Mouse (Mus musculus) embryonic facial prominence, embryonic 14.5 days (tissue): ENCODE measurements at regions not wholly inside any gene's neighbourhood (a gene's known extent, or its start where the extent isn't known, plus 50 kb on each side); places are given as distances from the start of the nearest gene placed in this dataset.

Source experiments
- ATAC-seq: fragments of 200-750 bp; cut with Nextera tagmentation; 2 replicates; pipeline ENCODE4 v1.8.0; 2017; ENCODE audit warnings: low read depth, moderate number of reproducible peaks, moderate TSS enrichment
- DNase-seq: peaks from one replicate; pipeline ENCODE4 v3.0.0-alpha.2; 2015; ENCODE audit warnings: low spot score
- H3K27ac ChIP-seq: fragments of 300-500 bp; sonication (generic); replicated peaks from 2 replicates; pipeline ENCODE4 v1.5.1; 2014; ENCODE audit warnings: low read depth, mild to moderate bottlenecking, low read length, moderate library complexity
- H3K27me3 ChIP-seq: fragments of 300-500 bp; sonication (generic); replicated peaks from 2 replicates; pipeline ENCODE4 v1.6.1; 2014; ENCODE audit warnings: low read length; ENCODE audit not compliant: control insufficient read depth, insufficient read depth
- H3K36me3 ChIP-seq: fragments of 300-500 bp; sonication (generic); 2 replicates; pipeline ENCODE4 v1.6.1; 2014; ENCODE audit warnings: low read length, mixed read lengths; ENCODE audit not compliant: control insufficient read depth, insufficient read depth
- H3K4me1 ChIP-seq: fragments of 300-500 bp; sonication (generic); 2 replicates; pipeline ENCODE4 v1.6.1; 2014; ENCODE audit warnings: antibody characterized with exemption, low read length; ENCODE audit not compliant: control insufficient read depth, insufficient read depth
- H3K4me2 ChIP-seq: fragments of 300-500 bp; sonication (generic); 2 replicates; pipeline ENCODE4 v1.6.1; 2014; ENCODE audit warnings: low read depth, mild to moderate bottlenecking, low read length, moderate library complexity, mixed read lengths
- H3K4me3 ChIP-seq: fragments of 300-500 bp; sonication (generic); 2 replicates; pipeline ENCODE4 v1.5.1; 2014; ENCODE audit warnings: low read depth, mild to moderate bottlenecking, low read length
- H3K9ac ChIP-seq: fragments of 300-500 bp; sonication (generic); 2 replicates; pipeline ENCODE4 v1.6.1; 2014; ENCODE audit warnings: low read depth, mild to moderate bottlenecking, low read length, moderate library complexity, mixed read lengths
- H3K9me3 ChIP-seq: fragments of 300-500 bp; sonication (generic); 2 replicates; pipeline ENCODE4 v1.6.1; 2016; ENCODE audit warnings: low read length; ENCODE audit not compliant: control insufficient read depth
- WGBS: fragments of 180-500 bp; shearing (Covaris S2); extraction: QIAGEN DNeasy Blood & Tissue Kit; methylation state at CpG from one replicate; pipeline ENCODE4 v1.1.7; 2014; 5-methylcytosine and 5-hydroxymethylcytosine counted together

GRCm38 (mm10) chr4:11903861-11904260, 77.2 kb downstream of the Gm10604 start:
- no peak overlapping the region for H3K4me2 ChIP-seq
- H3K27me3 ChIP-seq: no peaks in the 10 kb centered on the region
- H3K4me3 ChIP-seq: no peak overlapping the region
- 100% methylated on average over 1 of the region's 1 CpGs for WGBS
- H3K9ac ChIP-seq: no peak overlapping the region
- H3K36me3 ChIP-seq: no peaks in the 10 kb centered on the region
- DNase-seq (no peak), ATAC-seq (no peak)
- H3K4me1 ChIP-seq: no peaks in the 10 kb centered on the region; the same call in 1 of the 2 replicates
- no peaks in the 10 kb centered on the region for H3K9me3 ChIP-seq
- no peak overlapping the region for H3K27ac ChIP-seq

- DNase-seq (no peak), ATAC-seq (no peak)
- Histone ChIP-seq H3K9me3 (no peaks in the 10 kb centered on the region), H3K36me3 (no peaks in the 10 kb centered on the region), H3K27ac (no peak overlapping the region), H3K4me2 (no peak overlapping the region), H3K4me1 (no peaks in the 10 kb centered on the region; the same call in 1 of the 2 replicates), H3K4me3 (no peak overlapping the region), H3K9ac (no peak overlapping the region), H3K27me3 (no peaks in the 10 kb centered on the region)
- 91% methylated on average over 5 of the region's 5 CpGs for WGBS
Measured at GRCm38 (mm10) chr4:11903401-11903800, 77.7 kb downstream of the Gm10604 start.

- H3K27me3 ChIP-seq: no peaks in the 10 kb centered on the region
- H3K9ac ChIP-seq: no peak overlapping the region
- H3K36me3 ChIP-seq: no peaks in the 10 kb centered on the region
- H3K4me3 ChIP-seq: no peak overlapping the region
- no peak overlapping the region for H3K27ac ChIP-seq
- DNase-seq (peak; percentile 54), ATAC-seq (peak; percentile 80; the same call in 1 of the 2 replicates)
- 6% methylated on average over 10 of the region's 10 CpGs for WGBS
- no peaks in the 10 kb centered on the region; the same call in 1 of the 2 replicates for H3K4me1 ChIP-seq
- H3K4me2 ChIP-seq: peak overlapping the region; percentile 19; the same call in 1 of the 2 replicates
- H3K9me3 ChIP-seq: no peaks in the 10 kb centered on the region
Measured at GRCm38 (mm10) chr4:11899979-11900624, 81.0 kb downstream of the Gm10604 start.

- Histone ChIP-seq H3K9me3 (no peaks in the 10 kb centered on the region), H3K27ac (no peak overlapping the region), H3K27me3 (no peaks in the 10 kb centered on the region), H3K9ac (no peak overlapping the region), H3K4me1 (no peaks in the 10 kb centered on the region; the same call in 1 of the 2 replicates), H3K4me3 (no peak overlapping the region), H3K36me3 (no peaks in the 10 kb centered on the region), H3K4me2 (no peak overlapping the region)
- ATAC-seq (no peak), DNase-seq (no peak)
Measured at GRCm38 (mm10) chr4:11897231-11897630, 83.8 kb downstream of the Gm10604 start.

- Histone ChIP-seq H3K4me2 (no peak overlapping the region), H3K9me3 (no peaks in the 10 kb centered on the region), H3K27ac (no peak overlapping the region), H3K36me3 (no peaks in the 10 kb centered on the region), H3K4me1 (no peaks in the 10 kb centered on the region; the same call in 1 of the 2 replicates), H3K4me3 (no peak overlapping the region), H3K27me3 (no peaks in the 10 kb centered on the region), H3K9ac (no peak overlapping the region)
- 76% methylated on average over 6 of the region's 6 CpGs for WGBS
- DNase-seq (no peak), ATAC-seq (no peak)
Measured at GRCm38 (mm10) chr4:11895857-11896825, 84.9 kb downstream of the Gm10604 start.

GRCm38 (mm10) chr4:11893560-11894205, 87.4 kb downstream of the Gm10604 start:
- 33% methylated on average over 9 of the region's 9 CpGs for WGBS
- Histone ChIP-seq H3K27ac (no peak overlapping the region), H3K4me2 (no peak overlapping the region), H3K4me1 (no peaks in the 10 kb centered on the region), H3K9ac (no peak overlapping the region), H3K9me3 (no peaks in the 10 kb centered on the region), H3K27me3 (no peaks in the 10 kb centered on the region), H3K36me3 (no peaks in the 10 kb centered on the region), H3K4me3 (no peak overlapping the region)
- peak; percentile 51 for ATAC-seq
- no peak for DNase-seq

GRCm38 (mm10) chr4:11889039-11889600, 91.9 kb downstream of the Gm10604 start:
- H3K27me3 ChIP-seq: no peaks in the 10 kb centered on the region
- H3K27ac ChIP-seq: no peak overlapping the region
- ATAC-seq: no peak; the same call in 1 of the 2 replicates
- H3K4me1 ChIP-seq: peaks cover 11% of the 10 kb centered on the region; the same call in 1 of the 2 replicates
- no peaks in the 10 kb centered on the region for H3K9me3 ChIP-seq
- H3K9ac ChIP-seq: no peak overlapping the region
- H3K4me3 ChIP-seq: no peak overlapping the region
- DNase-seq: peak; percentile 32
- no peak overlapping the region for H3K4me2 ChIP-seq
- H3K36me3 ChIP-seq: no peaks in the 10 kb centered on the region
- 77% methylated on average over 6 of the region's 6 CpGs for WGBS

GRCm38 (mm10) chr4:11887377-11887776, 93.7 kb downstream of the Gm10604 start:
- peak; percentile 42 for ATAC-seq

More at GRCm38 (mm10) chr4:11887377-11887776, 93.7 kb downstream of the Gm10604 start:
- H3K9ac ChIP-seq: no peak overlapping the region
- no peak overlapping the region for H3K4me3 ChIP-seq
- no peaks in the 10 kb centered on the region for H3K36me3 ChIP-seq
- peaks cover 11% of the 10 kb centered on the region; the same call in 1 of the 2 replicates for H3K4me1 ChIP-seq
- H3K9me3 ChIP-seq: no peaks in the 10 kb centered on the region
- H3K4me2 ChIP-seq: no peak overlapping the region
- peak; percentile 45 for DNase-seq
- H3K27ac ChIP-seq: no peak overlapping the region
- WGBS: 37% methylated on average over 1 of the region's 1 CpGs
- H3K27me3 ChIP-seq: no peaks in the 10 kb centered on the region
